Mouse (Mus musculus) spleen, postnatal 10 days (tissue): ENCODE measurements around the gene Hecw1.

Experiments
- DNase-seq, 2 experiments: peaks; one replicate each; pipeline ENCODE4 v3.0.0; 2021 to 2022; ENCODE audit warnings: low spot score in 2 of 2

Gene Hecw1

DNA sequence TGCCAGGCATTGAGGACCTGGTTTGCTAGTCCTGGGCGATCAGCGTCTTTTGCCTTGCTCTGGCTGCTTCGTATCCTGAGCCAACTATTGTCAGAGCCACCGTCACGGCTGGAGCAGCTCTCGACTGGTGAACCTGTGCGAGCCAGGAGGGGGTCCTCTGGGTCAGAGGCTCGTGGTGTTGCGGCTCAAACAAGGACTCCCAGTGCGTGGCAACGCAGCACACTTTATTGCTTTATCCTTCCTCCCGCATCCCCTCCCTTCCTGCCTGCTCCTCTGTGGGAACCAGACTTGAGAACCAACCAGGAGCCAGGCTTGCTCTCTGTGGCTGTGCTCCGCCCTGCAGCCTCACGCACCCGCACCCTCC is at the start of gene Hecw1:
TSS of gene Hecw1 (minus strand) at position 323 of the 364 bp plus-strand sequence.
- DNase-seq = no peak

DNA sequence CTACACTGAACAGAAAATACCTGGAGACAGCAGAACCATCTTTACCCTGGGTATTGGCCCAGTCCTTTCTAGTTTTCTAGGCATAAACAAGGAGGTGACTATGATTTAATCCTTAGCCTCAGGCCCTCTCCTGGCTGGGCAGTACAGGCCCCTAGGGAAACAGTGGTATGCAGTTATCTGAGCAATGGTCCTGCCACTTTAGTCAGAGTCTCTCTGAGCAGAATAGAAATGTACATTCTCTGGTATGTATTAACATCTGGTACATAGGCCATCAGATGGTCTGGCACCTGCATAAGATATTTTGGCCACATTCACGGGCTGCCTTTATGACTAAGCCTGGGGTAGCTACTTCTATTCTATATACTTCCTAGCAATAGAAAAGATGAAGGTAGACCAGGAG is 38.3 kb upstream of the Hecw1 start:
- no peak for DNase-seq

GRCm38 (mm10) chr13:14552628-14553027 is 29.6 kb upstream of the Hecw1 start:
- DNase-seq = no peak

DNA sequence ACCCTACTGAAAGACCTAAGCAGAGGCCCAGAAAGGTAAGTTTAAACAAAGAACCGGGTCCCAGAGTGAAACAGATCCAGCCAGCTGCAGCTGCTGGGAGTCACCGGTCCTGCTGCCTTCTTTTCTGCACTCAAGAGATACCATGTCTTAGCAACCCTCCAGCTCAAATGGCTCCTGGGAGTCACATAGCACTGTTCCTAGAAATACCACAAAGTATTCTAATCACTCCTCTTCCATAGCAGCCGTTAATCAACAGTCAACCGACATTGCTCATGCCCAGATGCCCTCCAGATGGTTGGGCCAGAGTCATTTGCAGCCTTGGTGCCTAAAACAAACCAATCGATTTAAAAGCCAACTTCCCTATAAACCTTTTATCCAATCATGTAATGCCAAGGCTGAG is 19.8 kb upstream of the Hecw1 start:
- DNase-seq = no peak

GRCm38 (mm10) chr13:14522128-14522905 is 711 bp downstream of the Hecw1 start:
- no peak for DNase-seq

DNA sequence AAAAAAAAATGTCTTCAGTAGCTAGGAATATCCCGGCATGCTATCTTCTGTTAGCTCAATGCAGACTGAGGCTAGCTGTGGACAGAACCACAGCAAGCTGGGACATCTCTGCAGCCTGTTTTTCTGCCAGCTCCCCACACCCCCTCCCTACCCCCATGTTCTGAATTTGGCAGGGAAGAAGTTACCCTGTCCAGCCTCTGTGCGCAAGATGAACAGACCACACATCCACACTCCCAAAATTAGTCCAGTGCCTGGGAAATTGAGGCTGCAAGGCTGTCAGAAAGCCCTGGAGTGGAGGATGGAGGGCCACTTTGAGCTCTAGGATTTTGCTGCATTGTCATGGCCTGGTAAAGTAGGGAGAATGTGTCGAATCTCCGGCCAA is 1.3 kb downstream of the Hecw1 start:
- DNase-seq = no peak

DNA sequence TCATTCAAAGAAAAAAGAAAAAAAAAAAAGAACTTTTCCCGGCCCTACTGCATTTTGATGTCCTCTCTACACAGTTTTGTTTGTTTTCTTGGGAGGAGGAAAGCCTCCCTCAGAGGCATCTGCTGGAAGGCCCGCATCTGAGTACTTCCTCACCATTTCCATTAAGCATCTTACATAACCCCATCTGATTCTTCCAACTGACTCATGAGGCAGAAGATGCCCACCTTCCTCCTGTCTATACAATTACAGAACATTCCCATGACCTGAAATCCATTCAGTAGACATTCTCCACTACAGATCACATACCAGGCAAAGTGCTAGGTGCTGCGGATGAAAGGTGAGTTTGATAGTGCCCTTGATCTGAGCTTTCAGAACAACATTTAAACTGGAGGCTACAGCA is 3.4 kb downstream of the Hecw1 start:
- no peak for DNase-seq

- DNase-seq = no peak
These were observed 5.5 kb downstream of the Hecw1 start for GRCm38 (mm10) chr13:14517478-14517877.

DNA sequence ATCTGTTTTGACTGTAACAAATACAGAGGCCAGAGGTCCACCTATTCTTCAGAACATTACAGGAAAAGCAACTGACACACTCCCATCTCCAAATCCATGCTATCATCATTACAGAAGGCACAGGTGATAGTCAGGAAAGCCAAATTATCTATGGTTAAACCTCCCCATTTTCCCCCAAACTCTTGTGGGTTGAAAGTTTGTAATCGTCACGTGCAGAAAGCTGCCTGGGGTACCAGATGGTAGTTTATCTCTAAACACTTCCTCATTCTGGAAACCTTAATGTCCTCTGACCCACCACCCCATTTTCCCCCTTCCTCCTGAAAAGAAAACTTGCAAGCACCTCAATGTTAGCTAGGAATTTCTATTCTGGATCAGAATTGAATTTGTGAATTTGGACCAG is 7.9 kb downstream of the Hecw1 start:
- no peak for DNase-seq

DNA sequence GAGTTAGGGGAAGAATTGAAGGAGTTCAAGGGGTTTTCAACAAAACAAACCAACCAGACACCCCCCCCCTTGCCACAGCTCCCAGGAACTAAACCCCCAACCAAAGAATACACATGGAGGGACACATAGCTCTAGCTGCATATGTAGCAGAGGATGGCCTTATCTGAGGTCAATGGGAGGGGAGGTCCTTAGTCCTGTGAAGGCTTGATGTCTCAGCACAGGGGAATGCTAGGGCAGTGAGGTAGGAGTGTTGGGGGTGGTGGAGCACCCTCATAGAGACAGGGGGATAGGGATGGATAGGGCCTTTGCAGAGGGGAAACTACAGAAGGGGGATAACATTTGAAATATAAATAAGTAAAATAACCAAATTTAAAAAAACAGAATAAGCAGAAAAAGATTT is 9.1 kb downstream of the Hecw1 start:
- DNase-seq = no peak

GRCm38 (mm10) chr13:14506765-14507164 is 16.3 kb downstream of the Hecw1 start:
- DNase-seq = no peak

GRCm38 (mm10) chr13:14500251-14500650 is 22.8 kb downstream of the Hecw1 start:
- no peak for DNase-seq

DNA sequence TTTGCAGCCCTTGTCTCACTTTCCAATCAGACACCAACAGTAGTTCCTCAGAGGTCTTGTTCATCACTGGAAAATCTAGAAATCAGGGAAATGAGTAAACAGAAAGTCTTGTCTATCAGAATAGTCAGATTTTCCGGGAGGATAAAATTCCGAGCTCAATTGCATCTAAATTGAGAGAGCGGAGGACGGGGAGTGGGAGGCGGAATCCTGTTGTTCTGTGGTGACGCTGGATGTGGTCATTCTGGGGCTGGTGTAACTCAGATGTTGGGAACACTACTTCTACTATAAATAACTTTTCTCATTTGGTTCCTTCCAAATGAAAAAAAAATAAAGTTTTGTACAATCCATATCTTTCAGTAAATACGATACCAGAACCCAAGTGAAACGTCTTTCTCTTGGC is 24.2 kb downstream of the Hecw1 start:
- no peak for DNase-seq

- DNase-seq = no peak
These were observed 26.1 kb downstream of the Hecw1 start for GRCm38 (mm10) chr13:14496954-14497353.

DNA sequence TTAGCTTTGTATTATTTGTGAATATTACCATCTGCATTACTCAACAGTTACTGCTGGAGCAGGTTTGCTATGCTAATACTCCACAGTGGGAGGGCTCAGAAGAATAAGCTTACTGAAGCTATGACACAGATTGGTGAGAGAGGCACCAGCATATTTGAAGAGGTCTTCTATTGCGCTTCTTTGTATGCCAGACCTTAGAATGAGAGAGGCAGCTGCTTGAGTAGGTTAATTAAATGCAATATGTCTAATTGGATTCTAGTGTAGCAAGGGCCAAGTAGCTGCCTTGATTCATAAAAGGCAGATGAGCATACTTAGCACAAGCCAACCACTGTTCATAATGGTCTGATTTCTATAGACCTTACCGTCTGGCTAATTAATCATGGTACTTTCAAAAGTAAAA is 35.2 kb downstream of the Hecw1 start:
- no peak for DNase-seq

GRCm38 (mm10) chr13:14471121-14471520 is 51.9 kb downstream of the Hecw1 start:
- DNase-seq = no peak

- DNase-seq = no peak
These were observed 55.5 kb downstream of the Hecw1 start for GRCm38 (mm10) chr13:14467517-14467916.

DNA sequence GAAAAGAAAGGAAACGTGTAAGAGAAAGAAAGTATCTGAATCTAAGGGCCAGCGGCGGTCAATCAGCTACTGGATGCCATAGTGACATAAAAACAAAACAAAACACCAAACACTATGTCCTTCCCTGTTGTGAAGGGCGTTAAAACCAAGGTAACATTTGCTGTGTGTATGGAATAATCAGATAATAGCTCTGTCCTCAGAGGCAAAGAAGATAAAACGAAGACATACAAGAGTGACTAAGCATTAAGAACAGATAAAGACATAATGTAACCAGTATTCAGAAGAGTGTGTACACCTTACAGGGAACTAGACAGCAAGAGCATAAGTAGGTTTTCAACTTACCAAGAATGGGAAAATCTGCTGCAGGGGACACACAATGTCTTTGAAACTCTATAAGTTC is 62.0 kb downstream of the Hecw1 start:
- no peak for DNase-seq

DNA sequence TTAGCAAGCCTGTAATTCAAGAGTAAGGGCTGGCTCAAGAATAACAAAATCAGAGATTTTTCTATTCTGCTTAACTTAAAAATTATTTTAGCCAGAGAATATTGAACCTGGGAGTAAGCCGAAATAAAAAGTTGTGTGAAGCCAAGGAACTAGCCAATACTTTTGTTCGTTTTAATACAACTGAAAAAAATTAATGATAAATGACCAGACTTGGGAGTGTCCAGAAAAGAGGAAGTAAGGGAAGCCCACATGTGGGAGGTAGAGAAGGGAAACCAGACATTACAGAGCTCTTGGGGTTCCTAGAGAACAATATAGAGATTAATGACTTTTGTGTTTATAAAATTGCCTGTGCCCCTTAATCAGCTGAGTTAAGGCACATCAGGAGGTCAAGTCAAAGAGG is 66.0 kb downstream of the Hecw1 start:
- no peak for DNase-seq

GRCm38 (mm10) chr13:14439540-14439939 is 83.5 kb downstream of the Hecw1 start:
- no peak for DNase-seq

DNA sequence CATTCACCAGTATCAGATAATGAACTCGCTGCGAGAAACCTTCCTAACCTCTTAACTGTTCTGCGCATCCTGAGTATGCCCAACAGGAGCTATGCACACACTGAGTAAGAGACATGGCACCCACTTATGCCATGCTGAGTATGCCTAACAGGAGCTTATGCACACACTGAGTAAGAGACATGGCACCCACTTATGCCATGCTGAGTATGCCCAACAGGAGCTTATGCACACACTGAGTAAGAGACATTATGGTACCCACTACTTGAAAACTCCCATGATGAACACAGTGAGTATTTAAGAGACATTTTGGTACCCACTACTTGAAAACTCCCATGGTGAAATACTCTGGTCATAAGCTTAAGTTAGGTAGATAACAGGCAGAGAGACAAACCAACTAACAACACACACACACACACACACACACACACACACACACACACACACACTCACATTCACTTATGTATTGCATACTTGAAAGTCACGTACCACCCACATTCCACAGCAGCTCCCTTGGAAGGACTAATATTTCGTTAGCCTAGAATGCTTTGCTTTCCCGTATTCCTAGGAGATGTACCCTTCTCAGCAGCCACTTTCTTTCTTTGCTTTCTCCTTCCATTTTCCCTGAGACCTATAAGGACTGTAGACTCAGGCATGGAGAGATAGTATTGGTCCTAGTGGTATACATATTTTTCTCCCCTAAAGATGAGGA is 94.0 kb downstream of the Hecw1 start:
- no peak for DNase-seq

- no peak for DNase-seq
These were observed 98.2 kb downstream of the Hecw1 start for GRCm38 (mm10) chr13:14424836-14425235.

DNA sequence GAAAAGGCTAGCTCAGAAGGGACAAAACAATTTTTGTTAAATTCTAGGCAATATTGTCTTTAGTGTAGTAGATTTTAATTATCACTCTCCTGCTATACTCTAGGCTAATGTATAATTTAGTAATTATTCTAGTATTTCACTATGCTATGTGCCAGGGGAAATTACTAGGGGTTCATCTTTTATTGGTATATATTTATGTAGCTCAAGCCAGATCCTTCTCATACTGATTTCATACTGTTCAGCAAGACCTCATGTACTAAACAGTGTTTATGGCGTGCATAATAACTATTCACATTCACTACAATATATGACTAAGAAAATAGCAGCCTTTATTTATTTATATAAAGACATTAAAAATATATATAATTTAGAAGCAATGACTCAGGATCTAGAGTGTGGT is 109.6 kb downstream of the Hecw1 start:
- no peak for DNase-seq

GRCm38 (mm10) chr13:14374470-14374869 is 148.6 kb downstream of the Hecw1 start:
- DNase-seq = no peak
